Mouse (Mus musculus): ENCODE results near the gene Akap12.

GRCm38 (mm10) chr10:4346489-4347135 is 80.4 kb downstream of the Akap12 start:
- TF ChIP-seq CTCF (IDR thresholded peaks at IDR 0.05; ENCODE audit: low read depth) (peak; percentile 85), EP300 (optimal IDR thresholded peaks at IDR 0.05) (no peak)

Measured in stomach, postnatal 0 days (tissue).